Mouse (Mus musculus) cerebellum, adult 2 months (tissue): ENCODE results near the gene Mpp3.

Experiments
- CTCF ChIP-seq: fragments of 200-500 bp; IDR thresholded peaks from 2 replicates; pipeline ENCODE4 v1.5.1; 2011; ENCODE audit warnings: low read depth, mild to moderate bottlenecking, control low read depth, low read length, moderate library complexity, borderline replicate concordance; ENCODE audit not compliant: insufficient read depth
- POLR2A ChIP-seq: fragments of 200-500 bp; IDR thresholded peaks from 2 replicates; pipeline ENCODE4 v1.6.1; 2011; ENCODE audit warnings: low read length, control low read depth, borderline replicate concordance; ENCODE audit not compliant: insufficient read depth

GRCm38 (mm10) chr11:102031149-102031548, 2.9 kb upstream of the Mpp3 start:
- no peak for TF ChIP-seq CTCF
- TF ChIP-seq POLR2A = peak; percentile 36; the same call in 1 of the 2 replicates
